15 mouse cellular contexts compared by ENCODE assay signal in the genomic region with DNA sequence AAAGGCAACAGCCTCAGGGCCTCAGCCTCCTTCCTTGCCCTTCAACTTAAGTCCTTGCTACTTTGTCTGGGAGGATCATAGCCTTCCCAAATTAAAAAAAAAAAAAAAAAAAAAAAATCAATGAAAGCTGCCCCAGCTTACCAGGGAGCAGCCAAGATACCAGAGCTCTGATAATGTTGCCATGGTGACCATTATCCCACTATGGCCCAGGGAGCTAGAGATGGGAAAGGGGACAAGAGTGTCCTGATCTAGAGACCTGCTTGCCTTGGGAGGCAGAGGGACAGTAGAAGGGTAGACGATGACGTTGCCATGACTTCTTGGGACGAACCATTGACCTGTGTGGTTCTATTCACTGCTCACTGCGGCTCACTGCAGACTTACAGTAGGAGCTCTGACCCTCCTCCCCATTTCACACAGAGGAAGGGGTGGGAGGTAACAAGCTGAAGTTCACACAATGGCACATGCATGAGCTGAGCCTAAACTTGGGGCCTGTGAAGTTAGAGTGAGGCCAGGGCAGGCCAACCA. TPM values are rescaled to one million over a fixed set of nuclear protein-coding genes. Genes with fewer than 3 reads are reported as not detected.
DNase-seq lines count a peak whose midpoint lies in the region; ATAC-seq and TF ChIP-seq lines count a peak whose summit lies in the region.
"Had no signal": no experiment of that assay in that cellular context is flagged by ENCODE, and none has a peak within 500 bp of the region (broad histone marks: within the 10 kb centered on the region; RNA-seq: fewer than 3 reads in every experiment).

No protein-coding gene starts in this region.

- DNase-seq in heart, adult 11 months: peak; percentile 86
- DNase-seq in liver, embryonic 13.5 days: no peak
- no peak for DNase-seq in liver, postnatal 0 days
- no peak for DNase-seq in MN1 (ENCODE audit: low spot score)
- DNase-seq: cerebellum, adult 8-10 months; gastrocnemius, postnatal 10 days; heart, adult 2 months; thymus, postnatal 4 days had no signal

- no peak overlapping the region for H3K9ac ChIP-seq in heart, embryonic 12.5 days
- H3K9ac ChIP-seq in liver, embryonic 13.5 days: no peak overlapping the region
- H3K9ac ChIP-seq in liver, postnatal 0 days (replicated peaks): no peak overlapping the region
- no peak overlapping the region for H3K9ac ChIP-seq in hindbrain, embryonic 12.5 days
- H3K9ac ChIP-seq in midbrain, embryonic 15.5 days: no peak overlapping the region

- H3K27me3 ChIP-seq in heart, embryonic 12.5 days (replicated peaks): peaks cover 16% of the 10 kb centered on the region
- H3K27me3 ChIP-seq in liver, embryonic 13.5 days: no peaks in the 10 kb centered on the region
- H3K27me3 ChIP-seq in liver, postnatal 0 days (ENCODE audit: insufficient read depth, low read length): no peaks in the 10 kb centered on the region
- H3K27me3 ChIP-seq in hindbrain, embryonic 12.5 days: no peaks in the 10 kb centered on the region
- H3K27me3 ChIP-seq in midbrain, embryonic 15.5 days (replicated peaks): no peaks in the 10 kb centered on the region
- H3K27me3 ChIP-seq: Patski had no signal

- no peaks in the 10 kb centered on the region for H3K9me3 ChIP-seq in heart, embryonic 12.5 days (replicated peaks)
- no peaks in the 10 kb centered on the region for H3K9me3 ChIP-seq in liver, embryonic 13.5 days (replicated peaks)
- no peaks in the 10 kb centered on the region for H3K9me3 ChIP-seq in liver, postnatal 0 days (ENCODE audit: low read length)
- no peaks in the 10 kb centered on the region for H3K9me3 ChIP-seq in hindbrain, embryonic 12.5 days (replicated peaks)
- no peaks in the 10 kb centered on the region for H3K9me3 ChIP-seq in midbrain, embryonic 15.5 days

- no peak overlapping the region for H3K27ac ChIP-seq in heart, embryonic 12.5 days (ENCODE audit: poor library complexity, severe bottlenecking)
- H3K27ac ChIP-seq in liver, embryonic 13.5 days: peak overlapping the region; percentile 17; the same call in 1 of the 2 replicates
- no peak overlapping the region for H3K27ac ChIP-seq in liver, postnatal 0 days (ENCODE audit: low read depth)
- no peak overlapping the region for H3K27ac ChIP-seq in hindbrain, embryonic 12.5 days
- no peak overlapping the region for H3K27ac ChIP-seq in midbrain, embryonic 15.5 days
- H3K27ac ChIP-seq: heart, adult 2 months had no signal

- no peak overlapping the region for H3K4me3 ChIP-seq in heart, embryonic 12.5 days
- H3K4me3 ChIP-seq in liver, embryonic 13.5 days (replicated peaks): no peak overlapping the region
- H3K4me3 ChIP-seq in liver, postnatal 0 days (ENCODE audit: low read depth, low read length): no peak overlapping the region
- no peak overlapping the region for H3K4me3 ChIP-seq in hindbrain, embryonic 12.5 days
- H3K4me3 ChIP-seq in midbrain, embryonic 15.5 days: no peak overlapping the region
- H3K4me3 ChIP-seq: erythroblast, embryonic 14.5 days; heart, adult 2 months had no signal

- WGBS in heart, embryonic 12.5 days: 80% methylated on average over 4 of the region's 4 CpGs
- WGBS in liver, embryonic 13.5 days (ENCODE audit: insufficient replicate concordance): 85% methylated on average over 4 of the region's 4 CpGs
- 82% methylated on average over 4 of the region's 4 CpGs for WGBS in liver, postnatal 0 days (ENCODE audit: insufficient replicate concordance)
- 74% methylated on average over 4 of the region's 4 CpGs for WGBS in hindbrain, embryonic 12.5 days
- 62% methylated on average over 4 of the region's 4 CpGs for WGBS in midbrain, embryonic 15.5 days

- no peaks in the 10 kb centered on the region for H3K36me3 ChIP-seq in heart, embryonic 12.5 days
- no peaks in the 10 kb centered on the region for H3K36me3 ChIP-seq in liver, embryonic 13.5 days
- H3K36me3 ChIP-seq in liver, postnatal 0 days (replicated peaks; ENCODE audit: insufficient read depth, low read length): no peaks in the 10 kb centered on the region
- H3K36me3 ChIP-seq in hindbrain, embryonic 12.5 days: no peaks in the 10 kb centered on the region
- H3K36me3 ChIP-seq in midbrain, embryonic 15.5 days (replicated peaks): no peaks in the 10 kb centered on the region

- no peak for TF ChIP-seq EP300 in liver, postnatal 0 days (IDR thresholded peaks at IDR 0.05; ENCODE audit: low read depth)

- no peak for TF ChIP-seq CTCF in liver, postnatal 0 days (IDR thresholded peaks at IDR 0.05; ENCODE audit: low read depth)

- H3K4me1 ChIP-seq in heart, embryonic 12.5 days (replicated peaks): no peaks in the 10 kb centered on the region
- peaks cover 25% of the 10 kb centered on the region for H3K4me1 ChIP-seq in liver, embryonic 13.5 days (replicated peaks)
- H3K4me1 ChIP-seq in liver, postnatal 0 days (ENCODE audit: insufficient read depth): no peaks in the 10 kb centered on the region; the same call in 1 of the 2 replicates
- peaks cover 12% of the 10 kb centered on the region for H3K4me1 ChIP-seq in hindbrain, embryonic 12.5 days
- peaks cover 10% of the 10 kb centered on the region for H3K4me1 ChIP-seq in midbrain, embryonic 15.5 days

- ATAC-seq in heart, embryonic 12.5 days (ENCODE audit: insufficient number of reproducible peaks, low FRiP score): no peak
- no peak for ATAC-seq in liver, embryonic 13.5 days (ENCODE audit: low read depth)
- no peak for ATAC-seq in liver, postnatal 0 days
- 0 out of 2 replicates have a peak, but pooled peaks have one; percentile 20 for ATAC-seq in hindbrain, embryonic 12.5 days (ENCODE audit: low FRiP score)
- ATAC-seq in midbrain, embryonic 15.5 days (replicated peaks): peak; percentile 37
- ATAC-seq: activated CD4-positive, CD25-positive, alpha-beta regulatory T cell, adult 4 months had no signal

- no peak overlapping the region for H3K4me2 ChIP-seq in heart, embryonic 12.5 days
- H3K4me2 ChIP-seq in liver, embryonic 13.5 days: no peak overlapping the region
- H3K4me2 ChIP-seq in liver, postnatal 0 days (ENCODE audit: low read depth, low read length): no peak overlapping the region
- no peak overlapping the region for H3K4me2 ChIP-seq in hindbrain, embryonic 12.5 days (replicated peaks)
- no peak overlapping the region for H3K4me2 ChIP-seq in midbrain, embryonic 15.5 days
- H3K4me2 ChIP-seq: liver, embryonic 11.5 days had no signal

RNA-seq across cellular contexts. Expression of a gene that starts 39.5 kb away (rescaled TPM):
- 19.8 and 21.4 TPM in 2 replicates for polyA plus RNA-seq in heart, embryonic 12.5 days (2016; fragmentation: Nextera tagmentation; extraction: Ambion mirVana)
- 12.7 and 13.3 TPM in 2 replicates for polyA plus RNA-seq in liver, embryonic 13.5 days (2015; fragmentation: Nextera tagmentation; extraction: Ambion mirVana)
- polyA plus RNA-seq in liver, postnatal 0 days (2015; fragmentation: Nextera tagmentation; extraction: Ambion mirVana): 13.4 and 14.8 TPM in 2 replicates
- 11.3 and 11.5 TPM in 2 replicates for polyA plus RNA-seq in hindbrain, embryonic 12.5 days (2016; fragmentation: Nextera tagmentation; extraction: Ambion mirVana)
- polyA plus RNA-seq in midbrain, embryonic 15.5 days (2015; fragmentation: Nextera tagmentation; extraction: Ambion mirVana): 10.8 and 11.3 TPM in 2 replicates

Comparison
In these comparisons a context has a peak if more than half of its experiments do, and no peak if none do; other contexts are left out.
1. ATAC-seq: peak in hindbrain, embryonic 12.5 days (single experiment) and midbrain, embryonic 15.5 days (single experiment); none in heart, embryonic 12.5 days (single experiment), liver, embryonic 13.5 days (single experiment) and liver, postnatal 0 days (single experiment).